Mouse (Mus musculus) brain, embryonic 14.5 days (tissue): ENCODE results near the gene Zc3h18.

Experiments used
- CTCF ChIP-seq: fragments of 200-500 bp; IDR thresholded peaks from 2 replicates; pipeline ENCODE4 v1.5.1; 2012; ENCODE audit warnings: inconsistent platforms, mild to moderate bottlenecking, moderate library complexity, borderline replicate concordance; ENCODE audit not compliant: insufficient read depth, insufficient read length; ENCODE audit errors: extremely low read depth
- POLR2A ChIP-seq: fragments of 200-500 bp; IDR thresholded peaks from 2 replicates; pipeline ENCODE4 v1.6.1; 2012; ENCODE audit warnings: mild to moderate bottlenecking, inconsistent platforms, borderline replicate concordance; ENCODE audit not compliant: poor library complexity, insufficient read depth, insufficient read length, severe bottlenecking; ENCODE audit errors: extremely low read depth

DNA sequence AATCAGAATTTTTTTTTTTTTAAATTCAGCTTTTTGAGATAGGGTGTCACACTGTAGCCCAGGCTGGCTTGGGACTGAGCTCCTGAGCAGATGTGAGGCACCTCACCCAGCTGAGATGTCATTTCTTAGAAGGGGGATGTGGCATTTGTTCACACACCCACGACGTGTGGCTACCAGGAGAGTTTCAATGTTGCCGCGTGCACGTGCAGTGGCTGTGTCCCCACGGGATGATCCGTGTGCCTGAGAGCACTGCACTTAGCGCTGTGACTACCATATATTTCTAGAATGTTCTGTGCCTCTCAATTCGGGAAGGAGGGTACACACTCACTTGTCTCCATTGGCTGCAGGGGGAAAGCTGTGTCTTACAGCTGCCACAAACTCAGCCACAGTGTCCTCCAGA, 59.7 kb downstream of the Zc3h18 start:
- TF ChIP-seq CTCF (no peak), POLR2A (no peak)
